Mouse (Mus musculus) cerebellum, postnatal 14 days (tissue): ENCODE results near the gene Atf6b.
A peak's percentile ranks its signal among the peaks of the same experiment; 100 is the strongest.

Experiments
- DNase-seq, 2 experiments: peaks; one replicate each; pipeline ENCODE4 v3.0.0; 2021; ENCODE audit warnings: mixed read lengths in 2 of 2

The Atf6b gene

GRCm38 (mm10) chr17:34671151-34672066, 24.5 kb downstream of the Atf6b start:
- no peak for DNase-seq

- no peak for DNase-seq
Measured at GRCm38 (mm10) chr17:34672246-34672792, 25.4 kb downstream of the Atf6b start.

GRCm38 (mm10) chr17:34673139-34673538, 26.2 kb downstream of the Atf6b start:
- DNase-seq, result no peak

GRCm38 (mm10) chr17:34674524-34675204, 27.7 kb downstream of the Atf6b start:
- no peak for DNase-seq

- DNase-seq, result no peak
Measured at GRCm38 (mm10) chr17:34675205-34676092, 28.5 kb downstream of the Atf6b start.

GRCm38 (mm10) chr17:34676093-34676460, 29.1 kb downstream of the Atf6b start:
- no peak for DNase-seq

GRCm38 (mm10) chr17:34676671-34677070, 29.7 kb downstream of the Atf6b start:
- no peak for DNase-seq

- DNase-seq, result no peak
Measured at GRCm38 (mm10) chr17:34680191-34680590, 33.2 kb downstream of the Atf6b start.

- no peak for DNase-seq
Measured at GRCm38 (mm10) chr17:34680621-34681020, 33.7 kb downstream of the Atf6b start.

- no peak for DNase-seq
Measured at GRCm38 (mm10) chr17:34681132-34681571, 34.2 kb downstream of the Atf6b start.

- no peak for DNase-seq
Measured at GRCm38 (mm10) chr17:34681881-34682536, 35.1 kb downstream of the Atf6b start.

- DNase-seq, result no peak
Measured at GRCm38 (mm10) chr17:34683179-34683578, 36.2 kb downstream of the Atf6b start.

- no peak for DNase-seq
Measured at GRCm38 (mm10) chr17:34683686-34684220, 36.8 kb downstream of the Atf6b start.

GRCm38 (mm10) chr17:34684253-34684893, 37.4 kb downstream of the Atf6b start:
- no peak for DNase-seq

- peak; percentile 75 to 89 for DNase-seq
Measured at GRCm38 (mm10) chr17:34685120-34686110, 38.5 kb downstream of the Atf6b start.

- DNase-seq, result no peak
Measured at GRCm38 (mm10) chr17:34688889-34689288, 41.9 kb downstream of the Atf6b start.

- no peak for DNase-seq
Measured at GRCm38 (mm10) chr17:34690458-34690857, 43.5 kb downstream of the Atf6b start.

GRCm38 (mm10) chr17:34692906-34693305, 46.0 kb downstream of the Atf6b start:
- peak in 1 of 2 experiments; percentile 51 for DNase-seq

- no peak for DNase-seq
Measured at GRCm38 (mm10) chr17:34699575-34700408, 52.8 kb downstream of the Atf6b start.
